Mouse (Mus musculus) heart, adult 2 months (tissue): ENCODE data around the gene Tmem185a.

Experiments used
- CTCF ChIP-seq: fragments of 200-600 bp; IDR thresholded peaks from 2 replicates; pipeline ENCODE4 v1.8.1; 2022; ENCODE audit warnings: antibody characterized with exemption, mild to moderate bottlenecking, moderate library complexity
- POLR2A ChIP-seq: fragments of 200-500 bp; IDR thresholded peaks from 2 replicates; pipeline ENCODE4 v1.6.1; 2011; ENCODE audit warnings: mild to moderate bottlenecking, low read depth, low read length, control low read depth; ENCODE audit not compliant: insufficient read depth

GRCm38 (mm10) chrX:70476792-70477776 lies at the start of gene Tmem185a:
- TF ChIP-seq POLR2A (peak; percentile 42; the same call in 1 of the 2 replicates), CTCF (peak; percentile 26)
